Mouse (Mus musculus) testis, postnatal 10 days (tissue): ENCODE measurements around the gene Klk9.

Experiments
- DNase-seq: peaks from one replicate; pipeline ENCODE4 v3.0.0; 2021; ENCODE audit warnings: low spot score

Klk9 gene

GRCm38 (mm10) chr7:43791591-43791990 lies at the start of gene Klk9:
Klk9 (plus strand) TSS chr7:43791891.
- DNase-seq = no peak

- DNase-seq = no peak
These were observed 43.9 kb upstream of the Klk9 start for GRCm38 (mm10) chr7:43747788-43748187.

- DNase-seq = no peak
These were observed 38.9 kb upstream of the Klk9 start for GRCm38 (mm10) chr7:43752806-43753205.

GRCm38 (mm10) chr7:43766484-43766883 lies 25.2 kb upstream of the Klk9 start:
- no peak for DNase-seq

GRCm38 (mm10) chr7:43768597-43768996 lies 23.1 kb upstream of the Klk9 start, which contains the start of gene Klk12:
Klk12 (plus strand) TSS chr7:43768897.
- DNase-seq = no peak

- no peak for DNase-seq
These were observed 22.1 kb upstream of the Klk9 start for GRCm38 (mm10) chr7:43769636-43770035.

- DNase-seq = peak; percentile 22
These were observed 21.0 kb upstream of the Klk9 start for GRCm38 (mm10) chr7:43770701-43771100.

- peak; percentile 33 for DNase-seq
These were observed 19.8 kb upstream of the Klk9 start for GRCm38 (mm10) chr7:43771916-43772315.

GRCm38 (mm10) chr7:43772901-43773300 lies 18.8 kb upstream of the Klk9 start:
- DNase-seq = peak; percentile 26

GRCm38 (mm10) chr7:43774364-43774763 lies 17.3 kb upstream of the Klk9 start, which contains the start of gene Klk11:
Klk11 (plus strand) TSS chr7:43774604.
- peak; percentile 33 for DNase-seq

- DNase-seq = peak; percentile 25
These were observed 16.9 kb upstream of the Klk9 start for GRCm38 (mm10) chr7:43774802-43775201.

GRCm38 (mm10) chr7:43775311-43776057 lies 16.2 kb upstream of the Klk9 start:
- peak; percentile 38 for DNase-seq

- DNase-seq = peak; percentile 28
These were observed 15.2 kb upstream of the Klk9 start for GRCm38 (mm10) chr7:43776506-43776905.

GRCm38 (mm10) chr7:43777423-43777822 lies 14.3 kb upstream of the Klk9 start:
- peak; percentile 35 for DNase-seq

GRCm38 (mm10) chr7:43778176-43778970 lies 13.3 kb upstream of the Klk9 start:
- DNase-seq = peak; percentile 23

- peak; percentile 26 for DNase-seq
These were observed 11.4 kb upstream of the Klk9 start for GRCm38 (mm10) chr7:43780241-43780640.

GRCm38 (mm10) chr7:43780746-43781145 lies 10.9 kb upstream of the Klk9 start, which contains the start of gene Klk10:
Klk10 (plus strand) TSS chr7:43781035.
- peak; percentile 38 for DNase-seq

- DNase-seq = peak; percentile 38
These were observed 10.2 kb upstream of the Klk9 start for GRCm38 (mm10) chr7:43781541-43781940.

GRCm38 (mm10) chr7:43782275-43783265 lies 9.1 kb upstream of the Klk9 start:
- DNase-seq = peak; percentile 87

GRCm38 (mm10) chr7:43785286-43785685 lies 6.4 kb upstream of the Klk9 start:
- DNase-seq = no peak

GRCm38 (mm10) chr7:43788096-43788495 lies 3.6 kb upstream of the Klk9 start:
- DNase-seq = no peak

- no peak for DNase-seq
These were observed 2.4 kb upstream of the Klk9 start for GRCm38 (mm10) chr7:43789295-43789694.
